Mouse (Mus musculus): ENCODE measurements around the gene Slit3. TPM values are rescaled to one million over a fixed set of nuclear protein-coding genes. Genes with fewer than 3 reads are reported as not detected.
A peak's percentile ranks its signal among the peaks of the same experiment; 100 is the strongest.

Gene Slit3
- polyA plus RNA-seq, 1 experiment from 2014 or later = 5.9 TPM

- no peak overlapping the region for H3K27ac ChIP-seq (ENCODE audit: low read length)
- ATAC-seq = no peak
- peaks cover 24% of the 10 kb centered on the region for H3K4me1 ChIP-seq (ENCODE audit: control insufficient read depth, insufficient read depth, low read length)
- no peak overlapping the region for H3K9ac ChIP-seq (ENCODE audit: low read depth, low read length)
- H3K4me2 ChIP-seq (ENCODE audit: low read depth, low read length) = no peak overlapping the region
- no peaks in the 10 kb centered on the region for H3K36me3 ChIP-seq (ENCODE audit: control insufficient read depth, insufficient read depth, low read length)
- H3K4me3 ChIP-seq (ENCODE audit: low read length) = no peak overlapping the region
- no peaks in the 10 kb centered on the region for H3K9me3 ChIP-seq (ENCODE audit: control insufficient read depth, low read length)
- 28% methylated on average over 5 of the region's 5 CpGs for WGBS
- peaks cover 26% of the 10 kb centered on the region for H3K27me3 ChIP-seq (replicated peaks; ENCODE audit: control insufficient read depth, insufficient read depth, low read length)
Measured at GRCm38 (mm10) chr11:35120076-35120475, 948 bp upstream of the Slit3 start.

- H3K4me2 ChIP-seq (ENCODE audit: low read depth, low read length) = peak overlapping the region; percentile 74
- H3K4me3 ChIP-seq (ENCODE audit: low read length) = peak overlapping the region; percentile 68
- 0 out of 2 replicates have a peak, but pooled peaks have one; percentile 6 for ATAC-seq
- peaks cover 26% of the 10 kb centered on the region for H3K27me3 ChIP-seq (replicated peaks; ENCODE audit: control insufficient read depth, insufficient read depth, low read length)
- no peak overlapping the region for H3K27ac ChIP-seq (ENCODE audit: low read length)
- under 1% methylated on average over 27 of the region's 27 CpGs for WGBS
- H3K36me3 ChIP-seq (ENCODE audit: control insufficient read depth, insufficient read depth, low read length) = no peaks in the 10 kb centered on the region
- H3K9me3 ChIP-seq (ENCODE audit: control insufficient read depth, low read length) = no peaks in the 10 kb centered on the region
- peaks cover 31% of the 10 kb centered on the region for H3K4me1 ChIP-seq (ENCODE audit: control insufficient read depth, insufficient read depth, low read length)
- peak overlapping the region; percentile 70 for H3K9ac ChIP-seq (ENCODE audit: low read depth, low read length)
Measured at GRCm38 (mm10) chr11:35121611-35121959, 561 bp downstream of the Slit3 start.

- H3K27me3 ChIP-seq (replicated peaks; ENCODE audit: control insufficient read depth, insufficient read depth, low read length) = peaks cover 26% of the 10 kb centered on the region
- H3K27ac ChIP-seq (ENCODE audit: low read length) = no peak overlapping the region
- H3K4me2 ChIP-seq (ENCODE audit: low read depth, low read length) = peak overlapping the region; percentile 74
- H3K4me1 ChIP-seq (ENCODE audit: control insufficient read depth, insufficient read depth, low read length) = peaks cover 32% of the 10 kb centered on the region
- H3K9me3 ChIP-seq (ENCODE audit: control insufficient read depth, low read length) = no peaks in the 10 kb centered on the region
- peak overlapping the region; percentile 70 for H3K9ac ChIP-seq (ENCODE audit: low read depth, low read length)
- H3K4me3 ChIP-seq (ENCODE audit: low read length) = peak overlapping the region; percentile 68
- 1% methylated on average over 23 of the region's 23 CpGs for WGBS
- no peaks in the 10 kb centered on the region for H3K36me3 ChIP-seq (ENCODE audit: control insufficient read depth, insufficient read depth, low read length)
- ATAC-seq = no peak
Measured at GRCm38 (mm10) chr11:35122091-35122811, 1.2 kb downstream of the Slit3 start.

GRCm38 (mm10) chr11:35124489-35125107, 3.6 kb downstream of the Slit3 start:
- H3K4me1 ChIP-seq (ENCODE audit: control insufficient read depth, insufficient read depth, low read length) = peaks cover 27% of the 10 kb centered on the region

GRCm38 (mm10) chr11:35125108-35125490, 4.1 kb downstream of the Slit3 start:
- Histone ChIP-seq H3K4me3 (ENCODE audit: low read length) (no peak overlapping the region), H3K27me3 (replicated peaks; ENCODE audit: control insufficient read depth, insufficient read depth, low read length) (peaks cover 25% of the 10 kb centered on the region), H3K9me3 (ENCODE audit: control insufficient read depth, low read length) (no peaks in the 10 kb centered on the region), H3K27ac (ENCODE audit: low read length) (peak overlapping the region; percentile 60), H3K9ac (ENCODE audit: low read depth, low read length) (no peak overlapping the region), H3K4me1 (ENCODE audit: control insufficient read depth, insufficient read depth, low read length) (peaks cover 25% of the 10 kb centered on the region), H3K36me3 (ENCODE audit: control insufficient read depth, insufficient read depth, low read length) (no peaks in the 10 kb centered on the region), H3K4me2 (ENCODE audit: low read depth, low read length) (0 out of 2 replicates have a peak overlapping the region, but pooled peaks have one; percentile 9)
- ATAC-seq = no peak
- WGBS = 34% methylated on average over 10 of the region's 10 CpGs

More at GRCm38 (mm10) chr11:35124489-35125107, 3.6 kb downstream of the Slit3 start:
- Histone ChIP-seq H3K4me2 (ENCODE audit: low read depth, low read length) (0 out of 2 replicates have a peak overlapping the region, but pooled peaks have one; percentile 9), H3K27ac (ENCODE audit: low read length) (peak overlapping the region; percentile 60), H3K27me3 (replicated peaks; ENCODE audit: control insufficient read depth, insufficient read depth, low read length) (peaks cover 26% of the 10 kb centered on the region), H3K9ac (ENCODE audit: low read depth, low read length) (no peak overlapping the region), H3K36me3 (ENCODE audit: control insufficient read depth, insufficient read depth, low read length) (no peaks in the 10 kb centered on the region), H3K4me3 (ENCODE audit: low read length) (no peak overlapping the region), H3K9me3 (ENCODE audit: control insufficient read depth, low read length) (no peaks in the 10 kb centered on the region)
- ATAC-seq = peak; percentile 10; the same call in 1 of the 2 replicates
- 35% methylated on average over 17 of the region's 17 CpGs for WGBS

- Histone ChIP-seq H3K36me3 (ENCODE audit: control insufficient read depth, insufficient read depth, low read length) (no peaks in the 10 kb centered on the region), H3K9ac (ENCODE audit: low read depth, low read length) (no peak overlapping the region), H3K27me3 (replicated peaks; ENCODE audit: control insufficient read depth, insufficient read depth, low read length) (no peaks in the 10 kb centered on the region), H3K4me1 (ENCODE audit: control insufficient read depth, insufficient read depth, low read length) (no peaks in the 10 kb centered on the region), H3K9me3 (ENCODE audit: control insufficient read depth, low read length) (no peaks in the 10 kb centered on the region), H3K4me2 (ENCODE audit: low read depth, low read length) (no peak overlapping the region), H3K27ac (ENCODE audit: low read length) (no peak overlapping the region), H3K4me3 (ENCODE audit: low read length) (no peak overlapping the region)
- ATAC-seq = no peak
- 80% methylated on average over 5 of the region's 5 CpGs for WGBS
Measured at GRCm38 (mm10) chr11:35131740-35132139, 10.7 kb downstream of the Slit3 start.

GRCm38 (mm10) chr11:35136625-35137024, 15.6 kb downstream of the Slit3 start:
- WGBS = 85% methylated on average over 9 of the region's 9 CpGs
- Histone ChIP-seq H3K4me2 (ENCODE audit: low read depth, low read length) (no peak overlapping the region), H3K4me1 (ENCODE audit: control insufficient read depth, insufficient read depth, low read length) (no peaks in the 10 kb centered on the region), H3K9me3 (ENCODE audit: control insufficient read depth, low read length) (no peaks in the 10 kb centered on the region), H3K9ac (ENCODE audit: low read depth, low read length) (no peak overlapping the region), H3K36me3 (ENCODE audit: control insufficient read depth, insufficient read depth, low read length) (no peaks in the 10 kb centered on the region), H3K27me3 (replicated peaks; ENCODE audit: control insufficient read depth, insufficient read depth, low read length) (no peaks in the 10 kb centered on the region), H3K27ac (ENCODE audit: low read length) (no peak overlapping the region), H3K4me3 (ENCODE audit: low read length) (no peak overlapping the region)
- no peak for ATAC-seq

- WGBS = 87% methylated on average over 6 of the region's 6 CpGs
Measured at GRCm38 (mm10) chr11:35140092-35140491, 19.1 kb downstream of the Slit3 start.

GRCm38 (mm10) chr11:35142202-35142601, 21.2 kb downstream of the Slit3 start:
- Histone ChIP-seq H3K4me1 (ENCODE audit: control insufficient read depth, insufficient read depth, low read length) (0 out of 2 replicates have a peak, but pooled peaks cover 4% of the 10 kb centered on the region), H3K27ac (ENCODE audit: low read length) (0 out of 2 replicates have a peak overlapping the region, but pooled peaks have one; percentile 11), H3K9ac (ENCODE audit: low read depth, low read length) (no peak overlapping the region), H3K27me3 (replicated peaks; ENCODE audit: control insufficient read depth, insufficient read depth, low read length) (no peaks in the 10 kb centered on the region), H3K4me3 (ENCODE audit: low read length) (no peak overlapping the region), H3K4me2 (ENCODE audit: low read depth, low read length) (no peak overlapping the region), H3K36me3 (ENCODE audit: control insufficient read depth, insufficient read depth, low read length) (no peaks in the 10 kb centered on the region), H3K9me3 (ENCODE audit: control insufficient read depth, low read length) (no peaks in the 10 kb centered on the region)
- no peak for ATAC-seq
- WGBS = 78% methylated on average over 5 of the region's 5 CpGs

More at GRCm38 (mm10) chr11:35140092-35140491, 19.1 kb downstream of the Slit3 start:
- no peak overlapping the region for H3K4me3 ChIP-seq (ENCODE audit: low read length)
- H3K4me2 ChIP-seq (ENCODE audit: low read depth, low read length) = no peak overlapping the region
- 0 out of 2 replicates have a peak, but pooled peaks cover 4% of the 10 kb centered on the region for H3K4me1 ChIP-seq (ENCODE audit: control insufficient read depth, insufficient read depth, low read length)
- ATAC-seq = no peak
- no peak overlapping the region for H3K27ac ChIP-seq (ENCODE audit: low read length)
- H3K9me3 ChIP-seq (ENCODE audit: control insufficient read depth, low read length) = no peaks in the 10 kb centered on the region
- H3K9ac ChIP-seq (ENCODE audit: low read depth, low read length) = no peak overlapping the region
- no peaks in the 10 kb centered on the region for H3K27me3 ChIP-seq (replicated peaks; ENCODE audit: control insufficient read depth, insufficient read depth, low read length)
- H3K36me3 ChIP-seq (ENCODE audit: control insufficient read depth, insufficient read depth, low read length) = no peaks in the 10 kb centered on the region

Data from intestine, embryonic 16.5 days (tissue).